Mouse (Mus musculus) urinary bladder, postnatal 14 days (tissue): ENCODE measurements around the gene Rpl3l.

Source experiments
- DNase-seq: peaks from one replicate; pipeline ENCODE4 v3.0.0; 2021; ENCODE audit warnings: low spot score

The Rpl3l gene

GRCm38 (mm10) chr17:24743896-24744295 is 16.3 kb downstream of the Rpl3l start:
- no peak for DNase-seq

- no peak for DNase-seq
These were observed 16.8 kb downstream of the Rpl3l start for GRCm38 (mm10) chr17:24744381-24744780.

- peak; percentile 84 for DNase-seq
These were observed 18.2 kb downstream of the Rpl3l start for GRCm38 (mm10) chr17:24745526-24746497.

GRCm38 (mm10) chr17:24746986-24747385 is 19.4 kb downstream of the Rpl3l start:
- no peak for DNase-seq

- peak; percentile 38 for DNase-seq
These were observed 23.9 kb downstream of the Rpl3l start for GRCm38 (mm10) chr17:24751528-24751927.

- DNase-seq, result no peak
These were observed 25.1 kb downstream of the Rpl3l start, which contains the start of gene Hs3st6 for GRCm38 (mm10) chr17:24752415-24753394. Gene Hs3st6 (plus strand): TSS chr17:24752988.

- DNase-seq, result no peak
These were observed 29.8 kb downstream of the Rpl3l start for GRCm38 (mm10) chr17:24757394-24757793.

- DNase-seq, result no peak
These were observed 33.5 kb downstream of the Rpl3l start for GRCm38 (mm10) chr17:24761121-24761520.

- no peak for DNase-seq
These were observed 37.6 kb downstream of the Rpl3l start for GRCm38 (mm10) chr17:24765016-24765905.

GRCm38 (mm10) chr17:24766266-24766875 is 38.8 kb downstream of the Rpl3l start:
- no peak for DNase-seq

- DNase-seq, result no peak
These were observed 41.5 kb downstream of the Rpl3l start for GRCm38 (mm10) chr17:24769146-24769545.

- no peak for DNase-seq
These were observed 45.6 kb downstream of the Rpl3l start for GRCm38 (mm10) chr17:24773241-24773640.

GRCm38 (mm10) chr17:24775173-24775572 is 47.6 kb downstream of the Rpl3l start:
- no peak for DNase-seq

- peak; percentile 13 for DNase-seq
These were observed 49.5 kb downstream of the Rpl3l start for GRCm38 (mm10) chr17:24777073-24777472.

GRCm38 (mm10) chr17:24780821-24781220 is 53.2 kb downstream of the Rpl3l start:
- DNase-seq, result no peak
